ENCODE assay signal across 11 mouse cellular contexts in genomic region chr1:165976672-165977448, GRCm38 (mm10). TPM values are rescaled to one million over a fixed set of nuclear protein-coding genes. Genes with fewer than 3 reads are reported as not detected.
DNase-seq lines count a peak whose midpoint lies in the region; ATAC-seq and TF ChIP-seq lines count a peak whose summit lies in the region.
"Had no signal": no experiment of that assay in that cellular context is flagged by ENCODE, and none has a peak within 500 bp of the region (broad histone marks: within the 10 kb centered on the region; RNA-seq: fewer than 3 reads in every experiment).

No protein-coding gene starts in this region.

- H3K36me3 ChIP-seq in lung, postnatal 0 days (ENCODE audit: insufficient read depth, low read length), result no peaks in the 10 kb centered on the region
- H3K36me3 ChIP-seq in liver, embryonic 11.5 days (ENCODE audit: control insufficient read depth, insufficient read depth, low read length), result no peaks in the 10 kb centered on the region
- no peaks in the 10 kb centered on the region for H3K36me3 ChIP-seq in intestine, embryonic 15.5 days
- H3K36me3 ChIP-seq in kidney, adult 2 months (ENCODE audit: control insufficient read depth, insufficient read depth, low read length), result no peaks in the 10 kb centered on the region

- H3K4me1 ChIP-seq in lung, postnatal 0 days (ENCODE audit: insufficient read depth, low read depth, low read length), result peaks cover 5% of the 10 kb centered on the region; the same call in 1 of the 2 replicates
- peaks cover 8% of the 10 kb centered on the region for H3K4me1 ChIP-seq in lung, adult 2 months (ENCODE audit: control insufficient read depth, insufficient read depth, low read length)
- peaks cover 9% of the 10 kb centered on the region for H3K4me1 ChIP-seq in liver, embryonic 11.5 days (replicated peaks; ENCODE audit: control insufficient read depth, insufficient read depth, low read length)
- no peaks in the 10 kb centered on the region for H3K4me1 ChIP-seq in intestine, embryonic 15.5 days (replicated peaks)
- H3K4me1 ChIP-seq in kidney, adult 2 months (ENCODE audit: control insufficient read depth, insufficient read depth, low read length), result no peaks in the 10 kb centered on the region

- no peak overlapping the region for H3K4me3 ChIP-seq in lung, postnatal 0 days (ENCODE audit: low read depth, low read length)
- H3K4me3 ChIP-seq in lung, adult 2 months (replicated peaks; ENCODE audit: extremely low read depth, low read depth, low read length), result no peak overlapping the region
- no peak overlapping the region for H3K4me3 ChIP-seq in liver, embryonic 11.5 days (ENCODE audit: low read depth, low read length)
- H3K4me3 ChIP-seq in intestine, embryonic 15.5 days (replicated peaks), result no peak overlapping the region
- H3K4me3 ChIP-seq in kidney, adult 2 months (ENCODE audit: insufficient read depth, low read depth, low read length), result no peak overlapping the region

- TF ChIP-seq POLR2A in lung, adult 2 months (IDR thresholded peaks at IDR 0.05; ENCODE audit: borderline replicate concordance, extremely low read depth, low read depth, low read length), result no peak
- no peak for TF ChIP-seq POLR2A in kidney, adult 2 months (IDR thresholded peaks at IDR 0.05; ENCODE audit: low read depth, low read length)

- H3K27me3 ChIP-seq in lung, postnatal 0 days (replicated peaks; ENCODE audit: insufficient read depth, low read length), result no peaks in the 10 kb centered on the region
- H3K27me3 ChIP-seq in liver, embryonic 11.5 days (replicated peaks; ENCODE audit: control insufficient read depth, insufficient read depth, low read length), result no peaks in the 10 kb centered on the region
- no peaks in the 10 kb centered on the region for H3K27me3 ChIP-seq in intestine, embryonic 15.5 days (replicated peaks)
- no peaks in the 10 kb centered on the region for H3K27me3 ChIP-seq in kidney, adult 2 months (replicated peaks; ENCODE audit: control insufficient read depth, insufficient read depth, low read length)

- peak; percentile 8 for DNase-seq in adrenal gland, postnatal 14 days
- no peak for DNase-seq in adrenal gland, postnatal 4 days (ENCODE audit: low spot score in 2 of 2)
- peak; percentile 11 for DNase-seq in lung, postnatal 0 days (ENCODE audit: low spot score)
- no peak for DNase-seq in lung, adult 2 months
- DNase-seq in liver, embryonic 11.5 days (ENCODE audit: low spot score), result no peak
- peak; percentile 19 for DNase-seq in thymus, postnatal 25 days
- DNase-seq in kidney, adult 2 months, result no peak
- DNase-seq: cerebellum, postnatal 25 days; kidney, adult 8-10 months had no signal

- no peak for TF ChIP-seq EP300 in lung, postnatal 0 days (IDR thresholded peaks at IDR 0.05)

- no peak overlapping the region for H3K9ac ChIP-seq in lung, postnatal 0 days (replicated peaks; ENCODE audit: low read depth)
- no peak overlapping the region for H3K9ac ChIP-seq in liver, embryonic 11.5 days (ENCODE audit: low read depth, low read length)
- no peak overlapping the region for H3K9ac ChIP-seq in intestine, embryonic 15.5 days

- H3K4me2 ChIP-seq in lung, postnatal 0 days (replicated peaks; ENCODE audit: low read depth, low read length), result no peak overlapping the region
- peak overlapping the region; percentile 8; the same call in 1 of the 2 replicates for H3K4me2 ChIP-seq in liver, embryonic 11.5 days
- H3K4me2 ChIP-seq in intestine, embryonic 15.5 days (replicated peaks), result no peak overlapping the region

- no peaks in the 10 kb centered on the region for H3K9me3 ChIP-seq in lung, postnatal 0 days (ENCODE audit: low read length)
- no peaks in the 10 kb centered on the region for H3K9me3 ChIP-seq in liver, embryonic 11.5 days (ENCODE audit: control insufficient read depth, low read length)
- H3K9me3 ChIP-seq in intestine, embryonic 15.5 days, result no peaks in the 10 kb centered on the region

- peak; percentile 47 for ATAC-seq in lung, postnatal 0 days
- ATAC-seq in liver, embryonic 11.5 days (replicated peaks; ENCODE audit: low FRiP score), result peak; percentile 70
- ATAC-seq in intestine, embryonic 15.5 days, result no peak
- ATAC-seq: midbrain, embryonic 16.5 days had no signal

- WGBS in lung, postnatal 0 days, result 38% methylated on average over 7 of the region's 7 CpGs
- 37% methylated on average over 7 of the region's 7 CpGs for WGBS in lung, adult 2 months
- 45% methylated on average over 7 of the region's 7 CpGs for WGBS in liver, embryonic 11.5 days
- WGBS in intestine, embryonic 15.5 days, result 63% methylated on average over 7 of the region's 7 CpGs
- WGBS in kidney, adult 2 months, result 66% methylated on average over 7 of the region's 7 CpGs

- TF ChIP-seq CTCF in lung, postnatal 0 days (IDR thresholded peaks at IDR 0.05), result no peak
- TF ChIP-seq CTCF in lung, adult 2 months (IDR thresholded peaks at IDR 0.05; ENCODE audit: insufficient read depth, low read length), result no peak
- TF ChIP-seq CTCF in kidney, adult 2 months (conservative IDR thresholded peaks at IDR 0.05; ENCODE audit: insufficient read depth, insufficient read length, low read depth, low read length), result no peak

- H3K27ac ChIP-seq in lung, postnatal 0 days (ENCODE audit: low read length), result no peak overlapping the region
- H3K27ac ChIP-seq in liver, embryonic 11.5 days (ENCODE audit: low read depth, low read length), result no peak overlapping the region
- H3K27ac ChIP-seq in intestine, embryonic 15.5 days, result no peak overlapping the region
- no peak overlapping the region for H3K27ac ChIP-seq in kidney, adult 2 months (ENCODE audit: insufficient read depth, low read depth, low read length)

RNA-seq across cellular contexts. Expression of gene Pou2f1, which starts 25.6 kb away (rescaled TPM):
- total RNA-seq in adrenal gland, postnatal 14 days (2021), result 15.0 and 18.8 TPM in 2 replicates
- total RNA-seq in adrenal gland, postnatal 4 days (2021), result 10 to 100 TPM; 25.2 to 25.5 TPM
- 7.9 and 8.1 TPM in 2 replicates for polyA plus RNA-seq in lung, postnatal 0 days (2015; fragmentation: Nextera tagmentation; extraction: Ambion mirVana)
- polyA plus RNA-seq in lung, adult 2 months (2012; rRNA removed), result 13.7 and 17.9 TPM in 2 replicates
- 15.5 and 16.5 TPM in 2 replicates for polyA plus RNA-seq in liver, embryonic 11.5 days (2014; fragmentation: Nextera tagmentation; extraction: Ambion mirVana)
- polyA plus RNA-seq in intestine, embryonic 15.5 days (2015; fragmentation: Nextera tagmentation; extraction: Ambion mirVana), result 10.0 and 10.1 TPM in 2 replicates
- polyA plus RNA-seq in kidney, adult 2 months (2012; rRNA removed), result 10.8 and 11.8 TPM in 2 replicates

Comparison
In these comparisons a context has a peak if more than half of its experiments do, and no peak if none do; other contexts are left out.
1. DNase-seq: peak in adrenal gland, postnatal 14 days (single experiment), lung, postnatal 0 days (single experiment) and thymus, postnatal 25 days (single experiment); none in adrenal gland, postnatal 4 days (0 of 2), lung, adult 2 months (single experiment), liver, embryonic 11.5 days (single experiment) and kidney, adult 2 months (single experiment).